ENCODE assay signal across 13 mouse cellular contexts in genomic region chr10:122614720-122615119, GRCm38 (mm10).
DNase-seq lines count a peak whose midpoint lies in the region; ATAC-seq and TF ChIP-seq lines count a peak whose summit lies in the region.
"Had no signal": no experiment of that assay in that cellular context is flagged by ENCODE, and none has a peak within 500 bp of the region (broad histone marks: within the 10 kb centered on the region; RNA-seq: fewer than 3 reads in every experiment).

No protein-coding gene starts in this region.

- TF ChIP-seq CTCF in liver, adult 2 months (IDR thresholded peaks at IDR 0.05; ENCODE audit: low read depth, low read length), result no peak

- peak overlapping the region; percentile 73 for H3K27ac ChIP-seq in kidney, embryonic 16.5 days (ENCODE audit: low read length)
- no peak overlapping the region for H3K27ac ChIP-seq in liver, adult 2 months (replicated peaks; ENCODE audit: insufficient read depth, low read depth, low read length)
- H3K27ac ChIP-seq: forebrain, embryonic 12.5 days; hindbrain, embryonic 13.5 days; midbrain, embryonic 12.5 days had no signal

- no peak overlapping the region for H3K4me2 ChIP-seq in kidney, embryonic 16.5 days (replicated peaks; ENCODE audit: low read depth, low read length)
- H3K4me2 ChIP-seq: forebrain, embryonic 12.5 days; hindbrain, embryonic 13.5 days; midbrain, embryonic 12.5 days had no signal

- no peak overlapping the region for H3K4me3 ChIP-seq in kidney, embryonic 16.5 days (ENCODE audit: low read length)
- no peak overlapping the region for H3K4me3 ChIP-seq in liver, adult 2 months (ENCODE audit: insufficient read depth, low read depth, low read length)
- H3K4me3 ChIP-seq: forebrain, embryonic 12.5 days; hindbrain, embryonic 13.5 days; midbrain, embryonic 12.5 days had no signal

- no peak for TF ChIP-seq POLR2A in liver, adult 2 months (IDR thresholded peaks at IDR 0.05; ENCODE audit: extremely low read depth, insufficient read depth, low read length)

- no peaks in the 10 kb centered on the region for H3K79me2 ChIP-seq in liver, adult 2 months (ENCODE audit: control insufficient read depth, insufficient read depth, low read length)

- no peak overlapping the region for H3K9ac ChIP-seq in kidney, embryonic 16.5 days (replicated peaks; ENCODE audit: low read length)
- H3K9ac ChIP-seq in liver, adult 2 months (ENCODE audit: low read depth, low read length), result no peak overlapping the region
- H3K9ac ChIP-seq: forebrain, embryonic 12.5 days; hindbrain, embryonic 13.5 days; midbrain, embryonic 12.5 days had no signal

- no peak for ATAC-seq in kidney, embryonic 16.5 days (ENCODE audit: low FRiP score, low TSS enrichment)
- ATAC-seq in megakaryocyte, adult 5-6 weeks (ENCODE audit: poor library complexity, severe bottlenecking), result peak; percentile 69

- no peaks in the 10 kb centered on the region for H3K27me3 ChIP-seq in kidney, embryonic 16.5 days (ENCODE audit: insufficient read depth, low read length)
- no peaks in the 10 kb centered on the region for H3K27me3 ChIP-seq in liver, adult 2 months (ENCODE audit: control insufficient read depth, insufficient read depth, low read length)
- H3K27me3 ChIP-seq: forebrain, embryonic 12.5 days; hindbrain, embryonic 13.5 days; midbrain, embryonic 12.5 days had no signal

- H3K4me1 ChIP-seq in kidney, embryonic 16.5 days (ENCODE audit: insufficient read depth, low read length), result peaks cover 45% of the 10 kb centered on the region
- H3K4me1 ChIP-seq in liver, adult 2 months (ENCODE audit: control insufficient read depth, insufficient read depth, low read length), result 0 out of 2 replicates have a peak, but pooled peaks cover 3% of the 10 kb centered on the region

- peak; percentile 10 for DNase-seq in adrenal gland, postnatal 10 days
- no peak for DNase-seq in adrenal gland, postnatal 4 days (ENCODE audit: low spot score in 2 of 2)
- no peak for DNase-seq in kidney, postnatal 36 days
- DNase-seq in liver, adult 2 months (ENCODE audit: extremely low read depth, low read depth, low spot score), result peak; percentile 50
- DNase-seq in embryo, embryonic 11 days, result no peak
- no peak for DNase-seq in gastrocnemius, postnatal 4 days (ENCODE audit: low spot score in 2 of 2)
- DNase-seq: gastrocnemius, postnatal 36 days; thymus, postnatal 36 days had no signal

- WGBS in kidney, embryonic 16.5 days, result 56% methylated on average over 3 of the region's 3 CpGs
- 21% methylated on average over 3 of the region's 3 CpGs for WGBS in liver, adult 2 months

- H3K9me3 ChIP-seq in kidney, embryonic 16.5 days (ENCODE audit: low read length), result no peaks in the 10 kb centered on the region
- H3K9me3 ChIP-seq: forebrain, embryonic 12.5 days; hindbrain, embryonic 13.5 days; midbrain, embryonic 12.5 days had no signal

- 0 out of 2 replicates have a peak, but pooled peaks cover 2% of the 10 kb centered on the region for H3K36me3 ChIP-seq in kidney, embryonic 16.5 days (ENCODE audit: insufficient read depth, low read length)
- no peaks in the 10 kb centered on the region for H3K36me3 ChIP-seq in liver, adult 2 months (ENCODE audit: control insufficient read depth, insufficient read depth, low read length)
- H3K36me3 ChIP-seq: forebrain, embryonic 12.5 days; hindbrain, embryonic 13.5 days; midbrain, embryonic 12.5 days had no signal

Comparison
In these comparisons a context has a peak if more than half of its experiments do, and no peak if none do; other contexts are left out.
1. DNase-seq: peak in adrenal gland, postnatal 10 days (single experiment) and liver, adult 2 months (single experiment); none in adrenal gland, postnatal 4 days (0 of 2), kidney, postnatal 36 days (0 of 2), embryo, embryonic 11 days (single experiment) and gastrocnemius, postnatal 4 days (0 of 2).